Mouse (Mus musculus): ENCODE results near the gene Slc6a8.

DNA sequence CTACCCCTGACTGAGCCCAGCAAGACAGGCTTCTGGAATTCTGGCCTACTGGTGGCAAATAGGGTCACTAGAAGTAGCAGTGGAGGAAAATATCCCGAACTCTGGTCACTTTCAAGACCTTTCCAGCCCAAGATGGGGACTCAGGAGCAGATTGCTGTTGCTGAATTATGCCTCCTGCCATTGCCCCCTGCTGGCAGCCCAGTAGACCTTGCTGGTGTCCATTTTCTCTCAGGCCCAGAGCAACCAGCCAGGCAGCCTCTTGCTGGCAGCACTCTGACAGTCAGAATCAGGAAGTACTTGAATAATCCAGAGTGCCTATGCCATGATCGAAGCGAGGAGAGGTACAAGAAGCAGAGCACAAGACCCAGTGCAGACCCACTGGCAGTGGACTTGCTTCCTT lies 17.4 kb upstream of the Slc6a8 start:
- TF ChIP-seq CTCF (IDR thresholded peaks at IDR 0.05; ENCODE audit: borderline replicate concordance, insufficient read depth, low read depth, low read length) (no peak), POLR2A (IDR thresholded peaks at IDR 0.05; ENCODE audit: borderline replicate concordance, insufficient read depth, low read length) (no peak)
